Mouse (Mus musculus) thymus, adult 2 months (tissue): Measurements from ENCODE around the gene Olfr748. TPM values are rescaled to one million over a fixed set of nuclear protein-coding genes. Genes with fewer than 3 reads are reported as not detected.

ENCODE experiments used
- DNase-seq: peaks from one replicate; pipeline ENCODE4 v3.0.0; 2021
- H3K27ac ChIP-seq: fragments of 200-500 bp; 2 replicates; pipeline ENCODE4 v1.5.1; 2012; ENCODE audit warnings: low read length, control low read depth; ENCODE audit not compliant: control insufficient read depth, insufficient read depth
- H3K27me3 ChIP-seq: fragments of 200-500 bp; 2 replicates; pipeline ENCODE4 v1.6.1; 2012; ENCODE audit warnings: mild to moderate bottlenecking, low read length, moderate library complexity, mixed read lengths; ENCODE audit not compliant: control insufficient read depth, insufficient read depth
- H3K36me3 ChIP-seq: fragments of 200-500 bp; 2 replicates; pipeline ENCODE4 v1.6.1; 2012; ENCODE audit warnings: mild to moderate bottlenecking, low read length, moderate library complexity; ENCODE audit not compliant: control insufficient read depth, insufficient read depth
- H3K4me1 ChIP-seq: fragments of 200-500 bp; replicated peaks from 2 replicates; pipeline ENCODE4 v1.6.1; 2012; ENCODE audit warnings: low read length; ENCODE audit not compliant: control insufficient read depth, insufficient read depth
- H3K4me3 ChIP-seq: fragments of 200-500 bp; 2 replicates; pipeline ENCODE4 v1.5.1; 2012; ENCODE audit warnings: mild to moderate bottlenecking, low read length, control low read depth, moderate library complexity; ENCODE audit not compliant: control insufficient read depth, insufficient read depth
- CTCF ChIP-seq: fragments of 200-500 bp; IDR thresholded peaks from 2 replicates; pipeline ENCODE4 v1.5.1; 2012; ENCODE audit warnings: mild to moderate bottlenecking, control low read depth, low read length, moderate library complexity, borderline replicate concordance; ENCODE audit not compliant: control insufficient read depth, poor library complexity, insufficient read depth; ENCODE audit errors: extremely low read depth
- POLR2A ChIP-seq: fragments of 200-500 bp; IDR thresholded peaks from 2 replicates; pipeline ENCODE4 v1.6.1; 2012; ENCODE audit warnings: mild to moderate bottlenecking, low read length, control low read depth, moderate library complexity; ENCODE audit not compliant: control insufficient read depth, poor library complexity, insufficient read depth; ENCODE audit errors: extremely low read depth
- WGBS: fragments of 180-500 bp; shearing (Covaris S2); methylation state at CpG from one replicate; pipeline ENCODE4 v1.1.7; 2018; 5-methylcytosine and 5-hydroxymethylcytosine counted together
- polyA plus RNA-seq: library from polyadenylated mRNA; depleted of rRNA; stranded (reverse); fragments of >200 nt; gene quantifications from 2 replicates; pipeline ENCODE4 v1.2.3, GENCODE M21; 2012; rRNA removed

Gene Olfr748
- polyA plus RNA-seq, 1 experiment: not detected

DNA sequence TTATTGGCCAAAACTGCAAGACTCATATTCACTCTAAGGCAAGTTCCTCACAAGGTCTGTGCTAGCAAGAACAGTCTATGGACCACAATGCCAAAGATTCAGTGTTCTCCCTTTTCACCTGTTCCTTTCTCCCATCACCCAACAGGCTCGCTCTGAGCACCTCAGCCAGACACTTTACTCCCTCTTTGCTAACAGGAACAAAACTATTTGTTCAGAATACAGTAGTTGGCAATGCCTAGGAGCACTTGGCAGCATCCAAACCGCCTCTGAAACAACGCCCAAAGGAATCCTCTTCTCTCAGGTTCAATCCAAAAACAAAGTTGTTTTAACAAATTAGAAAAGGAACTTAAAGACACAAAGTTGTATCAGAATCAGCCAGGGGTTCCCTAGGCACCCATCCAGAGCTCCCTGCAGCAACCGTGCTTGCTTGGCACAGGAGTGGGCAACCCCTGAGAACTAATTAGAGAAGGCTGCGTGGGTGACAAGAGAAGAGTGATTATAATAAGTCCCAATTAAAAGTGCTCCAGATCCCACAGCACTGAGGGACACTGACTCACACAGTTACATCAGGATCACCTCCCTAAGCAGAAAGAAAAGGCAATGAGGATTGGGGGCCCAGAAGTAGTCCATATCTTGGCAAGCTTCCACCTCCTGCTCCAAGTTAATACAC, 51.4 kb downstream of the Olfr748 start:
- no peaks in the 10 kb centered on the region for H3K4me1 ChIP-seq
- no peaks in the 10 kb centered on the region for H3K27me3 ChIP-seq
- TF ChIP-seq POLR2A (no peak), CTCF (no peak)
- WGBS: 91% methylated on average over 5 of the region's 5 CpGs
- no peak overlapping the region for H3K27ac ChIP-seq
- peaks cover 1% of the 10 kb centered on the region; the same call in 1 of the 2 replicates for H3K36me3 ChIP-seq
- no peak for DNase-seq
- no peak overlapping the region for H3K4me3 ChIP-seq

Other genes starting within 250 kb of the Olfr748 start
- gene Olfr741, start 234.6 kb upstream of the Olfr748 start, polyA plus RNA-seq: not detected in 2 replicates
- not detected in 2 replicates for gene Olfr742, start 203.8 kb upstream of the Olfr748 start, polyA plus RNA-seq
- gene Olfr743, start 185.5 kb upstream of the Olfr748 start, polyA plus RNA-seq: not detected in 2 replicates
- not detected in 2 replicates for gene Olfr744, start 92.5 kb upstream of the Olfr748 start, polyA plus RNA-seq
- not detected in 2 replicates for gene Olfr745, start 68.0 kb upstream of the Olfr748 start, polyA plus RNA-seq
- gene Olfr746, start 60.3 kb upstream of the Olfr748 start, polyA plus RNA-seq: not detected in 2 replicates
- gene Olfr747, start 14.2 kb upstream of the Olfr748 start, polyA plus RNA-seq: not detected in 2 replicates
- not detected in 2 replicates for gene Olfr749, start 37.7 kb downstream of the Olfr748 start, polyA plus RNA-seq
- gene Ttc5, start 78.1 kb downstream of the Olfr748 start, polyA plus RNA-seq: 48.4 and 50.5 TPM in 2 replicates
- gene Ccnb1ip1, start 100.4 kb downstream of the Olfr748 start, polyA plus RNA-seq: not detected in 2 replicates
- gene Parp2, start 100.5 kb downstream of the Olfr748 start, polyA plus RNA-seq: 24.6 and 25.3 TPM in 2 replicates
- gene Tep1, start 163.2 kb downstream of the Olfr748 start, polyA plus RNA-seq: 29.0 and 32.2 TPM in 2 replicates
- 0.31 and 1.0 TPM in 2 replicates for gene Klhl33, start 190.1 kb downstream of the Olfr748 start, polyA plus RNA-seq
- gene Osgep, start 217.5 kb downstream of the Olfr748 start, polyA plus RNA-seq: 131 and 143 TPM in 2 replicates
- 44.5 and 54.1 TPM in 2 replicates for gene Apex1, start 217.6 kb downstream of the Olfr748 start, polyA plus RNA-seq
- gene Pip4p1, start 223.5 kb downstream of the Olfr748 start, polyA plus RNA-seq: 90.8 and 93.2 TPM in 2 replicates
- 29.1 and 33.6 TPM in 2 replicates for gene Pnp, start 223.7 kb downstream of the Olfr748 start, polyA plus RNA-seq
- 20.1 and 27.8 TPM in 2 replicates for gene Gm49342, start 237.1 kb downstream of the Olfr748 start, polyA plus RNA-seq
- gene Pnp2, start 248.6 kb downstream of the Olfr748 start, polyA plus RNA-seq: 0.71 and 0.93 TPM in 2 replicates